Mouse (Mus musculus): ENCODE results near the gene Dock4. TPM values are rescaled to one million over a fixed set of nuclear protein-coding genes. Genes with fewer than 3 reads are reported as not detected.
A peak's percentile ranks its signal among the peaks of the same experiment; 100 is the strongest.

Gene Dock4
- total RNA-seq, 2 experiments from 2014 or later = 13.9 to 14.8 TPM

DNA sequence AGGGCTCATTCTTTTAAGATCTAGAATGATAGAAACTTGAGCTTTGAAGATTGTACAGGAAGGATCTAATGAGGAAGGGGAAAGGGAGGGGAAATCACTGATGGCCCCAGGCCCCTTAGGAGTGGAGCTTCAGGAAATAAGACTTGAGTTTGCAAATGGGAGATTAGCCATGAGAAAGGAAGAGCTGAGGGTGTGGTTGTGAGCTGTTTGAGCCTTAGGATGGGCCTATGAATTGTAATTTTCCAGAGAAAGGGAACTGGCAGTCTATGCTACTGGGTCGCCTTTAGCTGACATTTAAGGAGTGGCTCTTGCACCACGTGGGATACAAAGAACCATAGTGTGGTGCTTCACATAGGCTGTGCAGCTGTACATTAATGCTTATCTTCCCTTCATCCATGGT is 208.6 kb downstream of the Dock4 start:
- DNase-seq = no peak
- no peak overlapping the region for H3K4me3 ChIP-seq
- intact Hi-C loops (cut with DNase I) = no loop called here
- no peak for TF ChIP-seq CTCF (IDR thresholded peaks at IDR 0.05)
- no peak overlapping the region; the same call in 1 of the 2 replicates for H3K27ac ChIP-seq

DNA sequence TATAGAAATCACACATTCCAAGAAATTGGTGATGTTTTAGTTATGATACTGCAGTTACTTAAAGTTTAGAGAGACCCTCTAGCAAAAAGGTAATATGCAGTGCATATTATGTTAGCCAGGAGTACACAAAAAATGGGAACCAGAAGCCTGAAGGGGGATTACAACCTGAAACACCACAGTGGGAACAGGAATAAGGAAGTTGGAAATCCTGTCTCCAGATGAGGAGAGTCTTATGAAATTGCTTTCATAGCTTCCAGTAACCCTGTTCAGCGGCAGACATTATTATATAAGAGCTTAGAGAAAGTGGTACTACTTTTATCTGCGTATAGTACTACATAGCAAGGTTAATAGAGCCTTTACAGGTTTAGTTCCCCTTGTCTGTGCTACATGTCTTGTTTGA is 210.1 kb downstream of the Dock4 start:
- TF ChIP-seq CTCF (IDR thresholded peaks at IDR 0.05) = no peak

DNA sequence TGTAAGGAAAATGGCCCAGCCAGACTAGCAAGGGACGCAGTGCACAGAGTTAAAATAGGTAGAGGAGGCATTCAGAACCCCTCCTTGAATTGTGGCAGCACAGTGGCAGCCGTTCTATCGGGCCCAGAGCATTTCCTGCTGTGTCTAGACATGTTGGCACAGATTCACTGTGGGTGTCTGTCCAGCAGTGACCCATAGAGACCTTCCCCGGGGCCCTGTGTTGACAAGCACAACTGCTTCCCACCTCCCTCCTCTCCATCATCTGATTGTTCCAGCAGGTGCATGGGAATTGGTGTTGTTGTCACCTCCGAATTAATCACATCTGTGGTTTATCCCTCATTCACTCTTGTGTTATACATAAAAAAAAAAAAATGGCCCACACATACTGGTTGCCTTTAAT is 210.7 kb downstream of the Dock4 start:
- intact Hi-C loops (cut with DNase I) = no loop called here
- H3K4me3 ChIP-seq = no peak overlapping the region
- peak; percentile 19 for DNase-seq
- no peak overlapping the region for H3K27ac ChIP-seq
- TF ChIP-seq CTCF (IDR thresholded peaks at IDR 0.05) = no peak

More for the DNA sequence above, 210.1 kb downstream of the Dock4 start:
- Histone ChIP-seq H3K4me3 (no peak overlapping the region), H3K27ac (no peak overlapping the region)
- intact Hi-C loops (cut with DNase I) = no loop called here
- no peak for DNase-seq

DNA sequence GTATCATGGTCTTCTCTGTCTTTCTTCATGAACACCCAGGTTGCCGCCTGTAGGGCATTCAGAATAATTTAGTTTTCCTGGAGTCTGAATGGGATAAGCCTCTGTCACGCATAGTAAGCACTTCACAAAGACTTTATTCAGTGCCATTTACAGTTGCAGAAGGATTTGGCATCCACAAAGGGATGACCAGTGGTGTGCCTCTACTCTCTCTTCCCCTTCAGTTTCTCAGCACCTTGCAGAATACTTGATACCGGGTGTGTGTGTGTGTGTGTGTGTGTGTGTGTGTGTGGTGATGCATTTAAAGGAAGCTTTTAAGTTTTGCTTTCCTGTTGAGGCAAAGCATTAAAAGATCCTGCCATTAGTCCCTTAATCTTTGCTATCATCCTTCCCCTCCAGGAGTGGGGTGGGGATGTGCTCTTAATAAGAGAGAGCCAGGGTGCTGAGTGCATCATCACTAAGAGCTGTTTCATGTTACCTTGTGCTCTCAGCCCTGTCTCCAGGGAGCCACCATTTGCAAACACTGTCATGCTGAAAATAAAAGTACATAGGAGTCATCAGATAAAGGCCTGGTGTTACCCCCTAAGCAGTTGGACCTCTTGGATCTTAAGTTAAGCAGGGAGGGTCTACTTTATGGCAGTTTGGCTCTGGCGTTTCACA is 211.6 kb downstream of the Dock4 start:
- intact Hi-C loops (cut with DNase I) = no loop called here
- Histone ChIP-seq H3K27ac (no peak overlapping the region), H3K4me3 (no peak overlapping the region)
- TF ChIP-seq CTCF (IDR thresholded peaks at IDR 0.05) = no peak
- DNase-seq = no peak

DNA sequence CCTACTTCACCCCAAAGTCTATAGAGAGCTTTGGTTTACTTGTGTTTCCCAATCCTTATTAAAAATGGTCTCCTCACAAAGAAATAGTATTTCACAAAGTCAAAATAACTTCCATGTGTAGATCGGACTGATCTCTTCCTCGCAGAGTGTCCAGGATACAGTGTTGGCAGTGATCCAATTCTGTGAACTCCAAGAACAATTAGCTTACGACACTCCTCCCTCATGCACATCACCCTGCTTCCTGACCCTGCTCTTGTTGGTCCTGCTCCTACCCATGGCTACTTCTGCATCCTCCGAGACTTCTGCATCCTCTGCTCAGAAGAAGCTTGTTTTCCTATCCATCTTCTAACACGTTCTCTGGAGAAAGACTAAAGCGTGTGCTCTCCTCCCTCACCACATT is 213.9 kb downstream of the Dock4 start:
- intact Hi-C loops (cut with DNase I) = no loop called here
- no peak for DNase-seq
- Histone ChIP-seq H3K4me3 (no peak overlapping the region), H3K27ac (no peak overlapping the region)
- TF ChIP-seq CTCF (IDR thresholded peaks at IDR 0.05) = no peak

DNA sequence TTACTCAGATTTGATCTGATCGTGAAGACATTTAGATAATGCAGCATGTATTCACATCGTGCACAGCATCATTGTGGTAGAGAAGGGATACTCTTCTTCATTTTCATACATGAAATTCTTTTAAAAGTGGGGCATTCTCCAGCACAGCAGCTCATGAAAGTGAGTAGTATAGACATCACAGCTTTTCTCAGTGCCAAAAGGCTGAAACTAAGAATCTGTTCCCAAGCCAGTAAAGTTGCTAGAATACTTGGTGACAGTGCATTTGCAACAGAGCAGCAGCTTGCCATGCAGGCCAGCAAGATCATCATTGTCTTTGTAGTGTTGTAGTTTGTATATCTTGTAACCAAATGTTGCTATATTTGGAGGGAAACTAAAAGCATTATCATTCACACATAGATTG is 223.7 kb downstream of the Dock4 start:
- H3K27ac ChIP-seq = peak overlapping the region; percentile 82
- TF ChIP-seq CTCF (IDR thresholded peaks at IDR 0.05) = no peak
- H3K4me3 ChIP-seq = no peak overlapping the region
- intact Hi-C loops (cut with DNase I) = loop anchor here (5.0 kb wide), 1 partner anchor 87 kb away; no protein-coding TSS in a partner anchor
- no peak for DNase-seq

DNA sequence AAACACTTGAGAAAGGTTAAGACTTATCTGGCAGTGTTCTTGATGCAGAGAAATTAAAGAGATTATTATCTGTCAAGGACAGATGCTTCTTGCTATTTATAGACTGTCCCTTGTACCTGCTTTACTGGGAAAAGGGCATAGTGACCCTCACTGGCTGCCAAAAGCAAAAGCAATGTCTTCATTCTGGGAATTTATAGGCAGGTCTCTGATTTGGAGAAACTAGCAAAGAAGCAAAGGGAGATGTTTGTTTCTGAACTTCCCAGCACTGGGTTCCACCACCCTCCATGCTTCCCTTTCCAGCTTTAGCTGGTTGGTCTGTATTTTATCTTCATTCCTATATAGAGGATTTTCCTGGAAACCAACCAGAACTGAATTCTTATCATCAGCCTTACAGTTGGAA is 225.0 kb downstream of the Dock4 start:
- H3K27ac ChIP-seq = peak overlapping the region; percentile 82
- H3K4me3 ChIP-seq = no peak overlapping the region
- TF ChIP-seq CTCF (IDR thresholded peaks at IDR 0.05) = no peak
- DNase-seq = no peak
- intact Hi-C loops (cut with DNase I) = no loop called here

DNA sequence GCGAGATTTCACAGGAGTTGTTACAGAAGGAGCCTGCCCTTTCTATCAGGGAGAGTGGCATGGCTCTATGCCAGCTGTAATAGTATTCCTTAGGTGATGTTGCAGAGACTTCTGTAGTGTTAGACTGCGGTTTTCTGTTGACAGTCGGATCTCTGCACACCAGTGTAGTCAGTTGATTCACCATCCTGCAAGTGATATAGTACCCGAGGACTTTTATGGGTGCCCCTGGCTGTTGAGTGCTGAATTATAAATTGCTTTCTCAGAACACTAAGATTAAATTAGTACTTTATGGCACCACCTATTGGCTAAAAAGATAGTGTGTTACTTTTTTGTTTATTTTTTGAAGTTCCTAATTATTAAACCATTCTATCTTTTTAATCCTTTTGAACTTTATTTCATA is 234.0 kb downstream of the Dock4 start:
- Histone ChIP-seq H3K27ac (peak overlapping the region; percentile 20; the same call in 1 of the 2 replicates), H3K4me3 (no peak overlapping the region)
- peak; percentile 51 for TF ChIP-seq CTCF (IDR thresholded peaks at IDR 0.05)
- intact Hi-C loops (cut with DNase I) = loop anchor here (5.0 kb wide), 2 partner anchors 167 to 422 kb away; no protein-coding TSS in a partner anchor
- no peak for DNase-seq

DNA sequence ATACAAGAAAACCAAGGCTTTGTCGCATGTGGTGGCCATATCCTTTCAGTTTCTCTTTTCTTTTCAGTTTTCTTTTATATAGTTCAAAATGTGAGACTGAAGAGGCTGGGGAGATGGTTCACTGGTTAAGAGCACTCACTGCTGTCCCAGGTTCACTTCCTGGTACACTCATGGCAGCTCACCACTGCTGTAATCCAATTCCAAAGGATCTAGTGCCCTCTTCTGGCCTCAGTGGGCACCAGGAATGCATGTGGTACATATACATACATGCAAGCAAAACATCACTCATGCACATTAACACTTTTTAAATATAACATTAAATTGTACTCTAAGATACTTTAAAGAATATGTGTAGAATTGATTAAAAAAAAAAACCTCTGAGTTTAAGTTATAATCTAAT is 234.8 kb downstream of the Dock4 start:
- peak; percentile 40 for DNase-seq
- Histone ChIP-seq H3K27ac (no peak overlapping the region), H3K4me3 (no peak overlapping the region)
- TF ChIP-seq CTCF (IDR thresholded peaks at IDR 0.05) = peak; percentile 64
- intact Hi-C loops (cut with DNase I) = loop anchor here (5.0 kb wide), 1 partner anchor 423 kb away; no protein-coding TSS in a partner anchor

DNA sequence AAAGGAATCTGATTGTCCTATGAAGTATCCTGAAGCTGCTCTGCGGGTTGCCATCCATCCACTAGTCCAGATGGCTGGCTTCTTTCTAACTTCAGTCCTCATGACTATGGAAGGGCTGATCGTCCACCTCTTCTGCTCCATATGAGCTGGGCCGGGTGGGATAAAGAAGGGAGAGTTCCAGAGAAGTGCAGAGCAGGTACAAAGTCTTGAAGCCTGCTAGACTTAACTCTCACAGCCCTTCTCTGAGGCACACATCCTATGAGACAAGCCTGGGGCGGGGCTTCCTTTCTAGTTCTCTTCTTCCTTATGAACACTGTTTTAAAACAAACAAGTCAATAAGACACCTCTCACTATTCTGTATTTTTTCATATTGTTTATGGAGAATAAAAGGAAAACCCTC is 245.7 kb downstream of the Dock4 start:
- DNase-seq = no peak
- no peak overlapping the region for H3K4me3 ChIP-seq
- H3K27ac ChIP-seq = peak overlapping the region; percentile 9; the same call in 1 of the 2 replicates
- no peak for TF ChIP-seq CTCF (IDR thresholded peaks at IDR 0.05)
- intact Hi-C loops (cut with DNase I) = no loop called here

DNA sequence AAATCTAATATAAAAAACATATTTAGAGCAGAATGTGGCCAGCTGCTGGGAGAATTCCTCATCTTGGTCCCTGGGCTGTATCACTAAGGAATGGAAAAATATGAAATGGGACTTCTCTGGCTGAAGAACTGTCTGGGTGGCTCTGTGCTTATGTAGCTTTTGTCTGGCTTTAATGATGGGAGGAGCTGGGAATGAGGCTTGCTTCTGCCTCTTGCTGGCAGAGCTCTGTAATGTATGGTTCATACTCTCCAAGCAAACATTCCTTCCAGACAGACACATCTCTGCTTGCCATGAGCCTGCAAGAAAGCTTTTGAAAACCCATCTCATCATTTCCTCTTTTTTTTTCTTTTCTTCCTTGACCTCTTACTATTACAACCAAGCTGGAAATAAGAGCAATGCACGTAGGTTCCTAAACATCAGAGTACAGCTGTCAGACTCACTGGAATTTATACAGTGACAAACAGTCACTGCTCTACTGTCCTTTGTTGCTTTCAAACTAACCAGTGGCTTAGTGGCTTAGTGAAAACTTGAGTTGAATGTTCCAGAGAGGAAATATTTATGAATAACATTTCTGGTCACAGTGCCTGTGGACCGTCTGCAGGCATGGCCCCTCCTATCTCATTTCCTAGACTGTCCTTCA is 248.4 kb downstream of the Dock4 start:
- no peak for TF ChIP-seq CTCF (IDR thresholded peaks at IDR 0.05)
- peak overlapping the region; percentile 77 for H3K27ac ChIP-seq
- intact Hi-C loops (cut with DNase I) = no loop called here
- DNase-seq = no peak
- H3K4me3 ChIP-seq = no peak overlapping the region

DNA sequence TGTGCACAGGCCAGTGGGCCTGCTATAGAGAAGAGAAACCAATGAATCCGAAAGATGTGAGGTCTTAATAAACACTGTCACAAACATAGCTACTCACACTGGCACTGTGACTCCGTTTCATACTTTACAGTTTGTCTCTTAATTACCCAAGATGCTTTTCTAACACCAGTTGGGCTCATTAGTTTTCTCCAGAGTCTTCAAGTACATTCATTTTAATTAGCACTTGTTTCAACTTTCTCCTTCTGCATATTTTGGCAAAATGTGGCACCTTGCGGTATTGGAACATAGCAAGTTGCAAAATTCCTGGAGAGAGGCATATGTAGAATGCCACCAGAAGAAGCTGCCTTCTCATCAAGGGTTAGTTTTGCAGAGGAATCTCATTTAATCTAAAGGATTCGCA is 252.6 kb downstream of the Dock4 start:
- TF ChIP-seq CTCF (IDR thresholded peaks at IDR 0.05) = no peak
- intact Hi-C loops (cut with DNase I) = no loop called here

DNA sequence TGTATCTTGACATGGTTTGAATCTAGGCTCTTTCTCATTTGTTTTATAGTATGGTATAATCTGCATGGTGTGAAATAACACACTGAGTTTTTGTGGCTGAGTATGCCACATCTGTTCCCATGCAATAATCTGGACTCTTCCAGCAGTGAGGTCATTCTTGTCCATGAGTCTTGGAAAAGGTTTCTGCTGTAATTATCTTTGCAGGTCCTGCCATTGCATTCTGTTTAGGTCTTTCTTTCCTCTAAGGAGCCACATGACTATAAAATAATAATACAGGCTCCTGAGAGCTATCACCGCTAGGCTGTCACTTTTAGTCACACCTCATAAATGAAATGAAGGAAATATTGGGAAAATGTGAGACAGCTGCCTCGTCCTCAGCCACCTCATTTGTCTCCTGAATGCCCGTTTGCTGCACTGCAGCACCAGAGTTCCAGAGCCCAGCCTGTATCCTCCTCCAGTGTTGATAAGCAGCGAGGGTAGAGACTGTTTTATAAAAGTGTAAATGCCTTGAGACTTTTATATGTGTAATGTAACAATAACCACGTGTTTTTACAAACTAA is 256.6 kb downstream of the Dock4 start:
- TF ChIP-seq CTCF (IDR thresholded peaks at IDR 0.05) = no peak

More for the DNA sequence above, 252.6 kb downstream of the Dock4 start:
- Histone ChIP-seq H3K27ac (no peak overlapping the region), H3K4me3 (no peak overlapping the region)
- no peak for DNase-seq

More for the DNA sequence above, 256.6 kb downstream of the Dock4 start:
- intact Hi-C loops (cut with DNase I) = no loop called here
- no peak overlapping the region for H3K4me3 ChIP-seq
- DNase-seq = no peak
- H3K27ac ChIP-seq = peak overlapping the region; percentile 20; the same call in 1 of the 2 replicates

Data from gastrocnemius, adult 2 months (tissue).